10 mouse cellular contexts compared by ENCODE assay signal in the genomic region with DNA sequence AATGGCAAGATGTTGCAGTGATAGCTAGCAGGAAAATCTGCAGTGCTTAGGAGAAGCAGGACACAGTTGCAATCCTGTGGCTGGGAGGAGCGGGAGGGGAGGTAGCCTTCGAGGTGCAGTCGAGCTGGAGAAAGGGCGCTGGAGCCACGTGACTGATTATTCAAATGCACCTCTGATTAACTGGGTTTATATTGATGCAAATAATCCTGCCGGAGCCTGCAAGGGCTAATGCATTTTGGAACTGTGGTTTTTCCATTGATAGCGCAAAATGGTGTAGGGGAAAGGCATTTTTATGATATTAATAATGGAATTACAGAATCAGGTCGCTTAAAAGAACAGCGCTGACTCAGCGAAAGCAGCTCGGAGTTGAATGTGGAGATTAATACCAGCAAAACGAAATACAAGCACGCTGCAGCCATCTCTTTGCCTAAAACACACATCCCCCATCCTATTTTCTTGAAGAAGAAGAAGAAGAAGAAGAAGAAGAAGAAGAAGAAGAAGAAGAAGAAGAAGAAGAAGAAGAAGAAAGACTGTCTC.
DNase-seq lines count a peak whose midpoint lies in the region; ATAC-seq lines count a peak whose summit lies in the region.
"Had no signal": no experiment of that assay in that cellular context is flagged by ENCODE, and none has a peak within 500 bp of the region (broad histone marks: within the 10 kb centered on the region; RNA-seq: fewer than 3 reads in every experiment).

No protein-coding gene starts in this region.

- intact Hi-C loops in heart, postnatal 36 days (cut with DNase I) = no loop called here

- H3K27ac ChIP-seq in heart, embryonic 15.5 days = peak overlapping the region; percentile 68
- peak overlapping the region; percentile 77 for H3K27ac ChIP-seq in hindbrain, embryonic 12.5 days
- no peak overlapping the region; the same call in 1 of the 2 replicates for H3K27ac ChIP-seq in neural tube, embryonic 11.5 days (ENCODE audit: low read depth, low read length)

- H3K4me2 ChIP-seq in heart, embryonic 15.5 days = no peak overlapping the region
- peak overlapping the region; percentile 40 for H3K4me2 ChIP-seq in hindbrain, embryonic 12.5 days (replicated peaks)
- H3K4me2 ChIP-seq in neural tube, embryonic 11.5 days (ENCODE audit: low read depth) = no peak overlapping the region

- no peak for DNase-seq in heart, postnatal 36 days
- DNase-seq in embryo, embryonic 10.5 days (ENCODE audit: low spot score) = peak; percentile 58
- no peak for DNase-seq in neural tube, embryonic 11.5 days (ENCODE audit: low spot score)
- no peak for DNase-seq in lung, postnatal 4 days
- DNase-seq in adrenal gland, adult 18-20 months (ENCODE audit: low spot score in 2 of 2) = no peak
- DNase-seq in frontal cortex, adult 2 months (ENCODE audit: extremely low spot score in 1 of 2, low spot score in 1 of 2) = no peak
- DNase-seq: adrenal gland, postnatal 14 days had no signal

- no peaks in the 10 kb centered on the region for H3K36me3 ChIP-seq in heart, embryonic 15.5 days
- H3K36me3 ChIP-seq in hindbrain, embryonic 12.5 days = no peaks in the 10 kb centered on the region
- no peaks in the 10 kb centered on the region for H3K36me3 ChIP-seq in neural tube, embryonic 11.5 days (ENCODE audit: control insufficient read depth, insufficient read depth, low read length)

- H3K9me3 ChIP-seq in heart, embryonic 15.5 days (replicated peaks) = no peaks in the 10 kb centered on the region
- no peaks in the 10 kb centered on the region for H3K9me3 ChIP-seq in hindbrain, embryonic 12.5 days (replicated peaks)
- no peaks in the 10 kb centered on the region for H3K9me3 ChIP-seq in neural tube, embryonic 11.5 days (ENCODE audit: control insufficient read depth, low read length)

- no peak for ATAC-seq in heart, embryonic 15.5 days (replicated peaks; ENCODE audit: insufficient number of reproducible peaks, insufficient read depth, low FRiP score, low read depth)
- ATAC-seq in hindbrain, embryonic 12.5 days (ENCODE audit: low FRiP score) = peak; percentile 75
- peak; percentile 71 for ATAC-seq in neural tube, embryonic 11.5 days (ENCODE audit: insufficient read depth, low FRiP score, low TSS enrichment)
- ATAC-seq: inflammation-experienced regulatory T-cells, adult 6 months had no signal

- 34% methylated on average over 13 of the region's 13 CpGs for WGBS in heart, embryonic 15.5 days
- WGBS in hindbrain, embryonic 12.5 days = 20% methylated on average over 13 of the region's 13 CpGs
- WGBS in neural tube, embryonic 11.5 days = 27% methylated on average over 13 of the region's 13 CpGs

- H3K4me3 ChIP-seq in heart, embryonic 15.5 days = no peak overlapping the region
- peak overlapping the region; percentile 18; the same call in 1 of the 2 replicates for H3K4me3 ChIP-seq in hindbrain, embryonic 12.5 days
- no peak overlapping the region for H3K4me3 ChIP-seq in neural tube, embryonic 11.5 days (ENCODE audit: low read depth, low read length)

- no peaks in the 10 kb centered on the region for H3K27me3 ChIP-seq in heart, embryonic 15.5 days
- no peaks in the 10 kb centered on the region for H3K27me3 ChIP-seq in hindbrain, embryonic 12.5 days
- no peaks in the 10 kb centered on the region for H3K27me3 ChIP-seq in neural tube, embryonic 11.5 days (ENCODE audit: control insufficient read depth, insufficient read depth, low read length)

- no peak overlapping the region for H3K9ac ChIP-seq in heart, embryonic 15.5 days
- H3K9ac ChIP-seq in hindbrain, embryonic 12.5 days = no peak overlapping the region
- no peak overlapping the region for H3K9ac ChIP-seq in neural tube, embryonic 11.5 days (ENCODE audit: low read length)

- H3K4me1 ChIP-seq in heart, embryonic 15.5 days (replicated peaks) = peaks cover 28% of the 10 kb centered on the region
- peaks cover 29% of the 10 kb centered on the region for H3K4me1 ChIP-seq in hindbrain, embryonic 12.5 days
- peaks cover 16% of the 10 kb centered on the region; the same call in 1 of the 2 replicates for H3K4me1 ChIP-seq in neural tube, embryonic 11.5 days (ENCODE audit: control insufficient read depth, insufficient read depth, low read length)
